Mouse (Mus musculus) liver, embryonic 16.5 days (tissue): Measurements from ENCODE around the gene Myl9. TPM values are rescaled to one million over a fixed set of nuclear protein-coding genes. Genes with fewer than 3 reads are reported as not detected.

Experiments
- ATAC-seq: fragments of 200-750 bp; cut with Nextera tagmentation; 2 replicates; pipeline ENCODE4 v1.8.0; 2017; ENCODE audit warnings: low read depth, mild to moderate bottlenecking, moderate number of reproducible peaks, moderate library complexity
- H3K27ac ChIP-seq: fragments of 300-500 bp; sonication (generic); 2 replicates; pipeline ENCODE4 v1.5.1; 2014; ENCODE audit warnings: mild to moderate bottlenecking, low read length
- H3K27me3 ChIP-seq: fragments of 300-500 bp; sonication (generic); 2 replicates; pipeline ENCODE4 v1.6.1; 2014; ENCODE audit warnings: low read depth, low read length, mixed read lengths; ENCODE audit not compliant: control insufficient read depth, insufficient read depth
- H3K36me3 ChIP-seq: fragments of 300-500 bp; sonication (generic); 2 replicates; pipeline ENCODE4 v1.6.1; 2014; ENCODE audit warnings: mild to moderate bottlenecking; ENCODE audit not compliant: control insufficient read depth, insufficient read depth
- H3K4me1 ChIP-seq: fragments of 300-500 bp; sonication (generic); 2 replicates; pipeline ENCODE4 v1.6.1; 2014; ENCODE audit warnings: low read depth, low read length, mixed read lengths; ENCODE audit not compliant: control insufficient read depth
- H3K4me2 ChIP-seq: fragments of 300-500 bp; sonication (generic); 2 replicates; pipeline ENCODE4 v1.6.1; 2014; ENCODE audit warnings: low read depth, low read length, mixed read lengths
- H3K4me3 ChIP-seq: fragments of 300-500 bp; sonication (generic); 2 replicates; pipeline ENCODE4 v1.5.1; 2014; ENCODE audit warnings: low read depth, mild to moderate bottlenecking, low read length
- H3K9ac ChIP-seq: fragments of 300-500 bp; sonication (generic); 2 replicates; pipeline ENCODE4 v1.6.1; 2014; ENCODE audit warnings: low read depth, low read length
- H3K9me3 ChIP-seq: fragments of 300-500 bp; sonication (generic); replicated peaks from 2 replicates; pipeline ENCODE4 v1.6.1; 2016; ENCODE audit warnings: low read length; ENCODE audit not compliant: control insufficient read depth
- WGBS: fragments of 180-500 bp; shearing (Covaris S2); extraction: QIAGEN DNeasy Blood & Tissue Kit; methylation state at CpG from one replicate; pipeline ENCODE4 v1.1.7; 2014; ENCODE audit not compliant: insufficient replicate concordance; 5-methylcytosine and 5-hydroxymethylcytosine counted together
- polyA plus RNA-seq: library from polyadenylated mRNA; unstranded; fragments of >200 nt; fragmentation: Nextera tagmentation; extraction: Ambion mirVana; gene quantifications from 2 replicates; pipeline ENCODE4 v1.2.1, GENCODE M21; 2015

The Myl9 gene
- polyA plus RNA-seq, 1 experiment from 2014 or later = 56.1 TPM

GRCm38 (mm10) chr2:156803698-156804372, 28.6 kb downstream of the Myl9 start:
- no peak overlapping the region for H3K4me3 ChIP-seq
- no peaks in the 10 kb centered on the region; the same call in 1 of the 2 replicates for H3K4me1 ChIP-seq
- H3K27ac ChIP-seq = no peak overlapping the region
- no peak overlapping the region for H3K4me2 ChIP-seq
- ATAC-seq = no peak
- H3K27me3 ChIP-seq = no peaks in the 10 kb centered on the region
- no peaks in the 10 kb centered on the region for H3K36me3 ChIP-seq
- no peak overlapping the region for H3K9ac ChIP-seq
- no peaks in the 10 kb centered on the region for H3K9me3 ChIP-seq
- 19% methylated on average over 4 of the region's 4 CpGs for WGBS

DNA sequence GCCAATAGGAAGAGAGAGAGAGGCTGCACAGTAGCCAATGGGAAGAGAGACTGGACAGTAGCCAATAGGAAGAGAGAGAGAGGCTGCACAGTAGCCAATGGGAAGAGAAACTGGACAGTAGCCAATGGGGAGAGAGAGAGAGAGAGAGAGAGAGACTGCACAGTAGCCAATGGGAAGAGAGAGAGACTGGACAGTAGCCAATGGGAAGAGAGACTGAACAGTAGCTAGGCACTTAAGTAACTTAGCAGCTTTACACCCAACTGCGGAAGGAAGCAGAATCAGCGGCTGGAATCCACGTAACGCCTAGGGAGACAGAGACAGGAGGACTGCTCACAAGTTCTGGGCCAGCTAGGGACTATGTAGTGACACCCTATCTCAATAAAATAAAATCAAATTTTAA, 29.4 kb downstream of the Myl9 start:
- Histone ChIP-seq H3K27me3 (no peaks in the 10 kb centered on the region), H3K4me2 (no peak overlapping the region), H3K9ac (no peak overlapping the region), H3K9me3 (no peaks in the 10 kb centered on the region), H3K36me3 (no peaks in the 10 kb centered on the region), H3K27ac (no peak overlapping the region), H3K4me3 (no peak overlapping the region), H3K4me1 (no peaks in the 10 kb centered on the region; the same call in 1 of the 2 replicates)
- no peak for ATAC-seq
- WGBS = 93% methylated on average over 4 of the region's 4 CpGs

DNA sequence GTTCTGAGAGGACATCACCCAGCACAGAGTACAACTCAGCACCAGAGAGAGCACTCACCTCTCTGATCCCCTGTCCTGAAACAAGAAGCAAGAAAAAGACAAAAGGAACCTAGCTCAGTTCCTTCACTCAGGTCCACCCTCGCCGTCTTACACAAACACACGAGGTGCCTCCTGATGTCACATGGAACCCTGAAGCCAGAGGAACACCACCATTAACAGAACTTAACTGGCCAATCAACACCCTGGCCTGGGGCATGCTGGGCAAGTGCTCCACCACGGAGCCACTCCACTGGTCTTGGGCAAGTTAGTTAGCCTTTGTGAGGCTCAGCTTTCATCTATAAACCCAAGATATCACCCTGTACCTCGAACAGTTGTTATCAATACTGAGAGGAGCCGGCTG, 31.7 kb downstream of the Myl9 start:
- no peaks in the 10 kb centered on the region for H3K9me3 ChIP-seq
- ATAC-seq = no peak
- 56% methylated on average over 6 of the region's 6 CpGs for WGBS
- H3K27me3 ChIP-seq = no peaks in the 10 kb centered on the region
- no peaks in the 10 kb centered on the region for H3K36me3 ChIP-seq
- H3K4me3 ChIP-seq = no peak overlapping the region
- no peak overlapping the region for H3K9ac ChIP-seq
- H3K4me1 ChIP-seq = no peaks in the 10 kb centered on the region; the same call in 1 of the 2 replicates
- no peak overlapping the region for H3K27ac ChIP-seq
- H3K4me2 ChIP-seq = no peak overlapping the region

DNA sequence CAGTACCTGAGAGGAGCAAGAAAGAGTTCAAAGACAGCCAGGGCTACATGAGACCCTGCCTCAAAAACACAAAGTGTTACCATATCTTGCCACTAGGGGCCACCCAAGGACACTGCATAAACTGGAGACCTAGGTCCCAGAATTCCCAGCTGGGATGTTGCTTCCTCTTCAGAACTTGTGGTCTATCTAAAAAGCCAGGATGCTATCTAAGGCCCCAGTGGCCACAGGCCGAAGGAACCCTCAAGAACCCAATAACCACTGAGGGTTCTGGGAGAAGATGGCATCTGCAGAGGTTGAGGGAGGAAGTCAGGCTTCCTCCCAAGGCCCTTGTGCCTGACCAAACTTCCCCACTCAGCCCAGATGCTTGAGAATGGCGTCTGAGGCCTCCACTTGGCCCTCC, 34.4 kb downstream of the Myl9 start:
- Histone ChIP-seq H3K27me3 (no peaks in the 10 kb centered on the region), H3K27ac (no peak overlapping the region), H3K9ac (no peak overlapping the region), H3K9me3 (no peaks in the 10 kb centered on the region), H3K4me1 (no peaks in the 10 kb centered on the region), H3K4me2 (no peak overlapping the region), H3K36me3 (no peaks in the 10 kb centered on the region), H3K4me3 (no peak overlapping the region)
- no peak for ATAC-seq
- WGBS = 6% methylated on average over 2 of the region's 2 CpGs

DNA sequence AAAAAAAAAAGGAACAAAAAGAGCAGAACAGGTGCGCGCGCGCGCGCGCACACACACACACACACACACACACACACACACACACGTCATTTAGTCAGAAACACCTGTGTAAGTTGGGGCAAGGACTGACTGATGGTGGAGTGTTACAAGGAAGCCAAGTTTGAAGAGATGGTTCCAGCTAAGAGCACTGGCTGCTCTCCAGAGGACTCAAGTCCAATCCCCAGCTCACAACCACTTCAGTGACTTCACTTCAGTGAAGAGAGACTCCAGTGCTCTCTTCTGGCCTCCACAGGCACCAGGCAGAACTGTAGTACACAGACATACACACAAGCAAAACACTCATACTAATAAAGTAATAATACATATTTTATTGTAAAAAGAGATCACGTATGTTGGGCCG, 35.5 kb downstream of the Myl9 start:
- H3K4me2 ChIP-seq = no peak overlapping the region
- H3K9ac ChIP-seq = no peak overlapping the region
- H3K36me3 ChIP-seq = no peaks in the 10 kb centered on the region
- H3K4me3 ChIP-seq = no peak overlapping the region
- WGBS = 91% methylated on average over 10 of the region's 10 CpGs
- no peak for ATAC-seq
- H3K27ac ChIP-seq = no peak overlapping the region
- H3K9me3 ChIP-seq = no peaks in the 10 kb centered on the region
- no peaks in the 10 kb centered on the region for H3K27me3 ChIP-seq
- H3K4me1 ChIP-seq = no peaks in the 10 kb centered on the region

DNA sequence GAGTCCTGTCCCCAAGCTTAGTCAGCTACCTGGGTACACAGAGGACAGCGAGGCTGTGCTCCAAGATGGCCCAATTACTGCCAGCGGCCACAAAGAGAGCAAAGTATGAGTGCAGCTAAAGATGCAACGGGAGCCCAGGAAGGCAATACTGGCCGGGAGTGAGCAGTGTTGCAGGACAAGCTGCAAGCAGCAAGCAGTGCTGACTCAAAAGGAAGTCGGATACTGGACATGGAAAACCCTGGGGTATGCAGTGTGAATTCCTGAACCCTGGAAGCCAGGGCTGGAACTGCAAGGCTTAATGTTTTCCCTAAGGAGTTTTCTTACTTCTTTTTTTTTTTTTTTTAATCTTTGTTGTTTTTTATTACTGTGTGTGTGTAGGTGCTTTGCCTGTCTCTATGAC, 36.3 kb downstream of the Myl9 start:
- Histone ChIP-seq H3K9ac (no peak overlapping the region), H3K4me2 (no peak overlapping the region), H3K9me3 (no peaks in the 10 kb centered on the region), H3K36me3 (no peaks in the 10 kb centered on the region), H3K4me3 (no peak overlapping the region), H3K4me1 (no peaks in the 10 kb centered on the region), H3K27ac (no peak overlapping the region), H3K27me3 (no peaks in the 10 kb centered on the region)
- ATAC-seq = no peak
- 52% methylated on average over 5 of the region's 5 CpGs for WGBS

GRCm38 (mm10) chr2:156814344-156814801, 39.2 kb downstream of the Myl9 start:
- Histone ChIP-seq H3K4me1 (no peaks in the 10 kb centered on the region), H3K27me3 (no peaks in the 10 kb centered on the region), H3K27ac (no peak overlapping the region), H3K4me2 (no peak overlapping the region), H3K9me3 (no peaks in the 10 kb centered on the region), H3K4me3 (no peak overlapping the region), H3K9ac (no peak overlapping the region), H3K36me3 (no peaks in the 10 kb centered on the region)
- no peak for ATAC-seq
- WGBS = 24% methylated on average over 8 of the region's 8 CpGs

DNA sequence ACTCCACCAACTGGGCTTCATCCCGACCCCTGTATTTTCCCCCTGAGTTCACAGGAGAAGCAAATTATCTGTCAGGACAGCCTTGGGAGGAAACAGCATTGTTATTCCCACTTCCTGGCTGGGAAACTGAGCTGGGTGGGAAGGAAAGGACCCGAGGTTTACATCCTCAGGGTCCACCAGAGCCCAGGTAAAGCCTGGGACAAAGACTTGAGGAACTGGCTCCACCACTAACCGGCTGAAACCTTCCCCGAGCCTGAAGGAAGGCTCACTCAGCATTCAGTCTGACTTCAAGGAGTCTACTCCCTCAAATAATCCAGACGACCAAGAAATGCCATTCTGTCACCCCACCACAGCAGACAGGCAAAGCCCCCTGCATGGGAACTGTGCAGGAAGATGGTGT, 39.7 kb downstream of the Myl9 start:
- no peaks in the 10 kb centered on the region for H3K36me3 ChIP-seq
- no peak overlapping the region for H3K27ac ChIP-seq
- no peak for ATAC-seq
- H3K9me3 ChIP-seq = no peaks in the 10 kb centered on the region
- H3K4me2 ChIP-seq = no peak overlapping the region
- H3K27me3 ChIP-seq = no peaks in the 10 kb centered on the region
- H3K4me1 ChIP-seq = no peaks in the 10 kb centered on the region
- 25% methylated on average over 5 of the region's 5 CpGs for WGBS
- no peak overlapping the region for H3K4me3 ChIP-seq
- H3K9ac ChIP-seq = no peak overlapping the region

- H3K9me3 ChIP-seq = no peaks in the 10 kb centered on the region
- no peaks in the 10 kb centered on the region for H3K27me3 ChIP-seq
- no peak overlapping the region for H3K9ac ChIP-seq
- no peak overlapping the region for H3K4me2 ChIP-seq
- ATAC-seq = no peak
- H3K4me3 ChIP-seq = no peak overlapping the region
- H3K36me3 ChIP-seq = no peaks in the 10 kb centered on the region
- H3K27ac ChIP-seq = no peak overlapping the region
- H3K4me1 ChIP-seq = no peaks in the 10 kb centered on the region
- WGBS = 61% methylated on average over 3 of the region's 3 CpGs
These were observed 40.2 kb downstream of the Myl9 start for GRCm38 (mm10) chr2:156815412-156815811.
